Mouse (Mus musculus) bone marrow macrophage, adult 2 months (primary cell): ENCODE data around the gene Csf1.

Experiments used
- CTCF ChIP-seq: IDR thresholded peaks from 2 replicates; pipeline ENCODE4 v1.5.1; 2012; ENCODE audit warnings: low read depth, mild to moderate bottlenecking, low read length, moderate library complexity
- POLR2A ChIP-seq: IDR thresholded peaks from 2 replicates; pipeline ENCODE4 v1.6.1; 2012; ENCODE audit warnings: mild to moderate bottlenecking, low read depth, low read length, borderline replicate concordance

- TF ChIP-seq CTCF (no peak), POLR2A (no peak)
Measured at GRCm38 (mm10) chr3:107751607-107752006, 8.7 kb downstream of the Csf1 start.
